Mouse (Mus musculus) testis, postnatal 10 days (tissue): ENCODE results near the gene Tsc22d2.

Experiments
- DNase-seq: peaks from one replicate; pipeline ENCODE4 v3.0.0; 2021; ENCODE audit warnings: low spot score

Tsc22d2 gene

DNA sequence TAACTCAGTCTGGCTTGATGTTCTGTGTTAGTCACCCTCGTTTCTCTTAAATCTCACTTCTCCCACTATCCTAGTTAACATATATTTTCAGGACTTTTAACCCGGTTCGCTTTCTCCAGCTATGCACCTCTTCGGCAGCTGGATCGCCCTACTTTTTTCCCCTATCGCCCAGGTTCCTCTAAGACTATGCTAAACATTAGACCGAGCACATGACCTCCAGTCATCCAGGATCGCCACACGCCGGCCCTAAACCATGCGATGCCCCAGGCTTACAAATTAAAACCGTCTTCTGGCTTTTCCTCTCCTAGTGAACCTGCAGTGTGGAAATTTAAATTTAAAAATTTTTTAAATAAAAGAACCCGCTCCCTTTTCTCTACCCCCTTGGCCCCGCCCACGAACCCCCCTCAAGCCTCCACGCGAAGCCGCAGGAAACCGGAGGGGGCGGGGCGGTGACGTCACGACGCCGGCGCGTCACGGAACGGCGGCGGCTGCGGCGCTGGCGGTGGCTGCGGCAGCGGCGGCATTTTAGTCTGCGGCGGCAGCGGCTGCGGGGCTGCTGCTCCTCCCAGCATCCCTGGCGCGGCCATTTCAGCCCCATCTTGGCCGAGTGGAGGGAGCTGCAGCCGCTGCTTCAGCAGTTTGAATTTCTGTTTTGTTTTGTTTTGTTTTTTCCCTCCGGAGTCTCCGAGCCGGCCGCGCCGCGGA lies at the start of gene Tsc22d2:
TSS of gene Tsc22d2 (plus strand) at position 482 of the 705 bp plus-strand sequence.
- peak; percentile 100 for DNase-seq

DNA sequence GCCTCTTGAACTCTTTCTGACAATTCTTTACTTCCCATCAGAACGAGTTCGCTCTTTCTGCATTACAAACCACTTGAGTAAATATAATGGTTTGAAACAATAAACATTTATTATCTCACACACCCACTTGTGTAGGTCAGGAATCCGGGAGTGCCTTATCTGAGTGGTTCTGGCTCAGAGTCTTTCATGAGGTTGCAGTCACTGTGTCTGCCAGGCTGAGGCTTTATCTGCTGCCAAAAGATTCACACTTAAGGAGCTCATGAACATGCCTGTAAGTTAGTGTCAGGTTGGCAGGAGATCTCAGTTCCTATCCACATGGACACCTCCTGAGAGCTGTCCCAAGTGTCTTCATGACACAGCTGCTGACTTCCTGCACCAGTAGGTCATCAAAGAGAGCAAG lies 47.8 kb upstream of the Tsc22d2 start:
- no peak for DNase-seq

DNA sequence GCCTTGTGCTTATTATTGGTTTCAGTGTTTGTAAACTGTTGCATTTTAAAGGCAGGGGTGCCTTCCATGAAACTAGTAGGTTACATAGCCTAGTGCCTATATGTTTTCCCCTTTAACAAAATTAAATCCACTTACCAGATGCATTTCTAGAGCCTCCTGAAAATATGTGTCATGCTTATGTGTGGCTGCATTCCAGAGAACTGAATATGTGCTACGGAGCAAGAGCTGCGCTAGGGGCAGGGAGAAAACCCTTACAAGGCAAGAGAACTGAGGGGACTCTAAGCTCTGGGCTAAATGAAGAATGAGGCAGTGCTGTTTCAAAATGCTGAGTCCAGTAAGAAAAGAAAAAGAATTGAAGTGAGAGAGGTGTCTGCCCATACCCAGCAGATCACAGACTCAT lies 43.7 kb upstream of the Tsc22d2 start:
- no peak for DNase-seq

DNA sequence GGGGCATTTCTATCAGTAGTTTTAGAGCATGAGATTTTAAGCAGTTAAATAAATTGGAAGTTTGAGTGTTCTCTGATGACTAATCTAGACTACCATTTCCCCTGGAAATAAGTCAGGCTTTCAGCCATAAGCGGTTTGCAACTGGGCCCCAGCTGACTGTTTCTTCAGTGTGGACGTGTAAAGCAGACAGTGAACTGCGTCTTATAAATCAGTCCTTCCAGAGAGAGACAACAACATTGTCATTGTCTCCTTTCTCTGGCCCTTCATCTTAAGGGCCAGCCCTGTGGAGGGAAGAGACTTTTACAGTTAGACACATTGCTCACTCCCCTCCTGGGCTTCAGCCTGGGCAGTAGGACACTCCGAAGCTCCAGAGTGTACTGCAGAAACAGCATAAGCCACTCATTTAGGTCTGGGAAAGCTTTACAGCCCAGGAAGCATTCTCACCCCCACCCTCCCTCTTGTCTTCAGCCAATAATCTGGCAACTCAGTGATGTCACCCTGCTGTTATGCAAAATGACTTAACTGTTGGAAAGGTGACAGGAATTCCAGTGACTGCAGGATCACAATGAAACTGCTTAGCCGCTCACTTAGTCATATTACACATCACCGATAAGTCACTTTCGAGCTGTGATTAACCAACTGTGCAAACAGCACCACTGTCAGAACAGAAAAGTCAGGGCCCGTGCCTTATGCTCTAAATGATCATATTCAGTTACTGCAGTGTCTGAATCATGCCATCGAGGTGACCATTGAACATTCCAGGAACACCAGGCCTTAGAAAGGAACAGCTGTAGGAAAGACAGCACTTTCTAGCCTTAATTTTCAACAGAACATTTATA lies 42.2 kb upstream of the Tsc22d2 start:
- DNase-seq = peak; percentile 48

DNA sequence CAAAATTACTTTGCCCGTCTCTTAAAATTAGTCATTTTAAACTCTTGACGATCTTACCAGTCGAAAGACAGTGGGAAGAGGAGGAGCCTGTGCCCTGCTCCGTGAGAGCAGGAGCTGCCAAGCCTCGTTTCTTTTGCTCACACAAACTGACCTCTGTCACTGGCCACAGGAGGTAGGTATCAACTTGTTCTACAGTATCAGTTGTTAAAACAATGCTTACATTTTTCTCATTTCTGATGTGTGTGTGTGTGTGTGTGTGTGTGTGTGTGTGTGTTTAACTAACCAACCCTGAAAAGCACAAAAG lies 41.7 kb upstream of the Tsc22d2 start:
- no peak for DNase-seq

DNA sequence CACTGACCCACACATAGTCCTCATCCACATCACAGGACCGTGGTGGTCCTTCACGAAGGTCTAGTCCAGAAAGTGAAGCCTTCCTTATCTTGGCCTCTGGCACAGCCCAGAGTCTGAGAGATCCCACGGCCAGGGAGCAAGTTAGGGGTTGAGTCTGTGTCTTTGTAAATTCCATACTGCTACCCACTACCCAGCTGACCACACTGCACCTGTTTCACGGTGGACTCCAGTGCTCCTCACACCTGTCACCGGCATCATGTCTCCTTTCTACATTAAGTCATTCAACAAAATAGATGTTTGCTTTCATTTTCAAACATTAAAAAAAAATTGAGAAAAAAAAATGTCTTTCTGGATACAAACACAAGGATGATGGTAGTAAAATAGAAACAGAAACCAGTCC lies 40.2 kb upstream of the Tsc22d2 start:
- DNase-seq = no peak

DNA sequence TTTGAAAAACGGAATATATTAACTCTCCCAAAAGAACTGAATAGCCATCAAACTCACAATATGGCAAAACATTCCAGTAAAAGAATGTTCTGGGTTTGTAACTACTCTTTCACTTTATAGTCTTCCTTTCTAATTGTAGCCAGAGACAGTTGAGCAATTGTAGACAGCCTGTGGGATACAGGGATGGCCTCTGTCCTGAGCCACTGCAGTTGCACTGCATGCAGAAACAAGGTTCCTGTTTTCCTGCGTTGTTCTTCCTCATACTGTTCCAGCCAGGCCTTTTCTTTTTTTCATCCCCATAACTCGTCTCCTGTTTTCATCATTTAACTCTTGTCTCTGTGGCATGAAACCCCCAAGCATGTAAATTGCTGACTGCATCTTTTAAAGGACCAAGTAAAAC lies 37.8 kb upstream of the Tsc22d2 start:
- no peak for DNase-seq

DNA sequence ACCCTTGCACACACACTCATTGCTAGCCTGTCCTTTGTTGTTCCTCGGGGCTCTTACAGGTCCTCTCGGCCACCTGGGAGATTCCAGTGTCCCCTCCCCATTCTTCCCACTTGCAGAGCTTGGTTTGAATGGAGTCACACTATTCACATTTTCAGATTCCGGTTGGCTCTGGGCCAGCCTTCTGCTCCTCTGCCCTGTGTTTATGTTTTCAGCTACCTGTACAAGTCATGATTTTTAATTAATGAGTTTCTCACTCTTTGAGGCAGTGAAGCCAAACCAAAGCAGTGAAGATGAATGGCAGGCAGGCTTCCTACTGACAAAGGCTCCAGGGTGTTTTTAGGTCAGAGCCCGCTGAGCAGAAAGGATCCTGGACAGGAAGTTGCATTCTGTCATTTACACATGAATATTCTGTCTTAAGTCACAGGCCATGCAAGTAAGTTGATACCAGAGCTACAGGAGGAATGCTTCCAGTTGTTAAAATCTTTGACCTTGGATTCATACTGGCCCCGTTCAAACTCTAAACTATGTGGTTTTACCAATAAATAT lies 36.9 kb upstream of the Tsc22d2 start:
- no peak for DNase-seq

DNA sequence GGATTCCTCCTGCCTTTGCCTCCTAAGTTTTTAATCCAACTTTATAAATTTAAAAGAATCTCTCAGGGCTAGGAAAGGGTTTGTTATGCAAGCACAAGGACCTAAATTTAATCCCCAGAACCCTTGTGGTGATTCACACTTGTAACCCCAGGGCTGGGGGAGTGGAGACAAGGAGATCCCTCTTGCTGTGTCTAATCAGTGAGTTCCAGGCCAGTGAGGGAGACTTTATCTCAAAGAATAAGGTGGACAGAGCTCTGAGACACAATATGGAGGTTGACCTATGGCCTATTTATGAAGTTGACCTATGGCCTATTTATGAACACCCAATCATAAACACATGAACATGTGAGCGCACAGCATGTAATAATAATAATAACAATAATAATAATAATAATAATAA lies 31.8 kb upstream of the Tsc22d2 start:
- no peak for DNase-seq

DNA sequence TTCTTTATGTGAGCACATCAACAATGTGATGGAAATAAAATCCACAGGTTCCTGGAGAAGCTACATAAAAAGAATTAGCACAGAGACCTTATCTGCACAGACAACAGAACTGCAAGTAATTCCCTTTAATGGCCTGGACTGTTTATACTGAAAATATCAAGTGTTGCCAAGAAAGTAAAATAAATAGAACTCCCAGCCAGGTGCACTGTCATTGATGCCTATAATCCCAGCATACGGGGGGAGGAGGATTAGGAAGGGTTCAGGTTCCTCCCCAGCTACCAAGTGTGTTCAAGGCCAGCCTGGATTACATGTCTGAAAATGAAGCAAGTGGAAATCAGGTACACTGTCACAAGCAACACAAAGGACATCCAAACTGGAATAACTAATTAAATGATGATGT lies 29.5 kb upstream of the Tsc22d2 start:
- no peak for DNase-seq

DNA sequence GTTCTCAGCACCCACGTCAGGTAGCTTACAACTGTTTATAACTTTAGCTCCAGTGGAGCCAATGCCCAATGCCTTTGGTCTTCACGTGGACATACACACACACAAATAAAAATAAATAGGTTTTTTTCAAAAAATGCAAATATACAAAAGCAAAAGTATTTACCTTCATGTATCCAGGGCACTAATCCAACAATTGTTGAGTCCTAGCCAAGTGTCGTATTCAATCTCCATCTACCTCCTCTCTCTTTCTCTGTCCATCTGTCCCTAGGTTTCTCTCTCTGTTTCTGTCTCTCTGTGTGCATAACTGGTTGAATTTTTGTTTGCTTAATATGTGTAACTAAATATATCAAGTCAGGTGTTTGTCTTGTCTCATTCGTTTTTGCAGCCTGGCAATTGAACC lies 25.8 kb upstream of the Tsc22d2 start:
- DNase-seq = no peak

DNA sequence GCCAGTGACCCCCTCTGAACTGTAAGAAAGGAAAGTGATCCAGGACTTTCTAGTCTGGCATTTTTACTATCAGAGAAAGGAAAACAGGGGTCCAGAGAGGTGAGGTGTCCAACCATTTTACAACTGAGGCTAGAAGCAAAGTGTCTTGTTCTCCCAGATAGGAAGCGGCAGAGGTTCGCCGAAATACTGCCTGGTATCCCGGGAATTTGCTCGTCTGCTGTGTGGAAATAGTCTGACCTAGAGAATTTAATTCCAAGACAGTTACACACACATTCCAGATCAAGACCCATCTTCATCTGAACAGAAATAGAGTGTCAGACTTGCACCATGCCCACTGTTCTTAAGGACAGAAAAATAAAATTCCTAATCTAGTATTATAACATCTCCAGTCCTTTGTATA lies 16.0 kb upstream of the Tsc22d2 start:
- DNase-seq = no peak

DNA sequence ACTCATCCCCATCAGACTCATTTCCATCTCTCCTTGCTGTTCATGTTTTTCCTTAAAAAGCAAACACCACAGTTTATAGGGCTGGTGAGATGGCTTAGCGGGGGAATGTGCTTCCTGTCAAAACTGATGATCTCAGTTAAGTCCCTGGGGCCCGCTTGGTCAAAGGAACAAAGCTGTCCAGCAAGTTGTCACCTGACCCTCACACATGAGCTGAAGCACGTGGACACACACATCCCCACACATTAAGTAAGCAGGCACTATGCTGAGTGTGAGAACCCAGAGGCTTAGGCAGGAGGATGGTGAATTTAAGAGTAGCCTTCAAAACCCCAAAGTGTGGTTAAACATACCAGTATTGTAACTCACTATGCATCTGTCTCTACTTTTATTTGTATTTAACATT lies 14.6 kb upstream of the Tsc22d2 start:
- DNase-seq = no peak

DNA sequence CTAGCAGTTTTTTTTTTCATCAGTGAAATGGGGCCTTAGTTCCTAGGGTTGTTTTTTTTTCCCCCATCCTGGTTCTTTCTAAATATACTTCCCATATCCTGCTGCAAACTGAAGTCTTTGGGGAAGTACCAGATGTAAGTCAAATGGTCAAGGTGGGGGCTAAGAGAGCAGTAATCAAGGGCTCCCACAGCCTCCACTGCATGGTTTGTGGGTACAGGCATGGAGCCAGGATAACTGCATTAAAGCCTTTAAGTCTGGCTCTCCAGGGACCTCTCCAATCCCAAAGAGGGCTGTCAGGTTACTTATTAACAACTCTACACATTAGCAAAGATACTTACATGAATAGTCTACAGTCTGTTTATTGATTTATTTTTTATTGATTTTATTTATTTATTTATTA lies 2.8 kb upstream of the Tsc22d2 start:
- no peak for DNase-seq

DNA sequence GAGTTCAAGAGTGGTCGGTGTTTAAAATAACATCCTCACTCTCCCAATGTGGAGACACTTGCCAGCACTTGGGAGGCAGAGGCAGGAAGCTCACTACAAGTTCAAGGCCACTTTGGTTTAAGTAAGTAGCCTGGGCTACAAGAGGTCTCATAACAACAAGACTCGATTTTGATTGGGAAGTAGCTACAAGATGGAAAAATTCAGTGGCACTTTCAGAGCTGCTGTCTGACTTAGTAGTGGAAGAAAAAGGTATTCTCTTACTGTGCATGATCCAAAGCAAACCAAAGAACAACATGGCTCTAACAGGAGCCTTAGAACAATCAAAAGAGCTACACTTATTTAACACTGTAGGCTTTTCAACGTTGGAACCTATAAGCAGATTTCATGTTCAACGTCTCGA lies 844 bp upstream of the Tsc22d2 start:
- DNase-seq = no peak

DNA sequence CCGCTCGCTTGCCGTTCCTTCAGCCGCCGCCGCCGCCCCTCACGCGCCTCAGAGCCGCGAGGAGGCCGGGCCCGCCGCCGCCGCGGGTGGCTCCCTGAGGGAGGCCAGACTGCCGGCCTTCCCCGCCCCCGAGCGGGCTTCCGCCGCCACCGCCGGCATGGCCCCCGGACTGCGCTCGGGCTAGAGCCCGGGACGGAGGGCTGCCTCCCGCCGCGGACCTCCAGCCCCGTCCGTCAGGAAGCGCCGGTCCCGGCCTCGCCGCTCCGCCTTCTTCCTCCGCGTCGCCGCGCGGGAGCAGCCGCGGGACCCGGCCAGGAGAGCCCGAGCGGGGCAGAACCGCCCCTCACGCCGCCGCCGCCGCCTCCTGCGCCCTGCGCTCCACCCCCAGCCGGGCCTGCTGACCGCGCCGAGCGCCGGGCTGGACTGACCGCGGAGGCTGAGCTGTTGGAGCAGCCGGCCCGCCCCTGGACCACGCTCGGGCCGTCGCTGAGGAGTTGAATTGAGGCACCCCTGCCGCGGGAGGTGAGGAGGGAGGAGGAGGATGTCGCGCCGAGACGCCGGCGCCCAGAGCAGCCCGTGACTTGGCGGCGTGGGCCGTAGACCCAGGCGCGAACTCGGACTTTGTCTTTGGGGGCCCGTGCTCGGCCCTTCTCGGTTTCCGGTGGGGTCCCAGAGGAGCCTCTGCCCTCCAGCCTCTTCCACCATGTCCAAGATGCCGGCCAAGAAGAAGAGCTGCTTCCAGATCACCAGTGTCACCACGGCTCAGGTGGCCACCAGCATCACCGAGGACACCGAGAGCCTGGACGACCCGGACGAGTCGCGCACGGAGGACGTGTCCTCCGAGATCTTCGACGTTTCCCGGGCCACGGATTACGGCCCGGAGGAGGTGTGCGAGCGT lies 720 bp downstream of the Tsc22d2 start:
- peak; percentile 85 for DNase-seq

DNA sequence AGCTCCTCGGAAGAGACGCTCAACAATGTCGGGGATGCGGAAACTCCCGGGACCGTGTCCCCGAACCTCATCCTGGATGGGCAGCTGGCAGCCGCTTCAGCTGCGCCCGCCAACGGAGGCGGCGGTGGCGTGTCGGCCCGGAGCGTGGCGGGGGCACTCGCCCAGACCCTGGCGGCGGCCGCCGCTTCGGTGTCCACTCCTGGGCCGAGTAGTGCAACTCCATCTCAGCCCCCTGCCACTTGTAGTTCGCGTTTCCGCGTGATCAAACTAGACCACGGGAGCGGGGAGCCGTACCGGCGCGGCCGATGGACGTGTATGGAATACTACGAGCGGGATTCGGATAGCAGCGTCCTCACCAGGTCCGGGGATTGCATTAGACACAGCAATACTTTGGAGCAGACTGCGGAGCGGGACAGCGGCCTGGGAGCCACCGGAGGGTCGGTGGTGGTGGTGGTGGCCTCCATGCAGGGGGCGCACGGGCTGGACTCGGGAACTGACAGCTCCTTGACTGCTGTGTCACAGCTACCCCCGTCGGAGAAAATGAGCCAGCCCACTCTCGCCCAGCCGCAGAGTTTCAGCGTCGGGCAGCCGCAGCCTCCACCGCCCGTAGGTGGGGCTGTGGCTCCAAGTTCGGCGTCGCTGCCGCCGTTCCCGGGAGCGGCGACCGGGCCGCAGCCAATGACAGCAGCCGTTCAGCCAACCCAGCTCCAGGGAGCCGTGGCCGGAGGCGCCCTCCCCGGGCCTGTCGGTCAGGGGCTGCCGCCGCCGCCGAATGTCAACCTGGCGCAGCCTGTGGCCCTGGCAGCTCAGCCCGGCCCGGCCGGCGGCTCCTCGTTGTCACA lies 1.6 kb downstream of the Tsc22d2 start:
- peak; percentile 81 for DNase-seq

DNA sequence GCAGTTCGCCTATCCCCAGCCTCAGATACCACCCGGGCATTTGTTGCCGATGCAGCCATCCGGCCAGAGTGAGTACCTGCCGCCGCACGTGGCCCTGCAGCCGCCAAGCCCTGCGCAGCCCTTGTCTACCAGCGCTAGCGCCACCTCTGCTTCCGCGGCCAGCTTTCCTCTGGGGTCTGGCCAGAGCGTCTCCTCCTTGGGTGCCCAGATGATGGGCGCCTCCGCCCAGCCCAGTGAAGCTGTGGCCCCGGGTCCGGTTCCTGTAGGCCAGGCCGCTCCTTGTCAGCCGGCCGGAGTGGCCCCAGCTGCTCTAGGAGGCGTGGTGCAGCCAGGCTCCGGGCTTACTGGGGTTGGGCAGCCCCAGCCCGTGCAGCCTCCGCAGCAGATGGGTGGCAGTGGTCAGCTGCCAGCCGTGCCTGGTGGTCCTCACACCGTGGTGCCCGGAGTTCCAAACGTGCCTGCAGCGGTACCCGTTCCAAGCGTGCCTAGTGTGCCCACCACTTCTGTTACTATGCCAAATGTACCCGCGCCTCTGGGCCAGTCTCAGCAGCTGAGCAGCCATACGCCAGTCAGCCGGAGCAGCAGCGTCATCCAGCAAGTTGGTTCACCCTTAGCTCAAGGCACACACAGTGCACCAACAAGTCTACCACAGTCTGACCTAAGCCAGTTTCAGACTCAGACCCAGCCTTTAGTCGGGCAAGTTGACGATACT lies 2.4 kb downstream of the Tsc22d2 start:
- DNase-seq = peak; percentile 63

DNA sequence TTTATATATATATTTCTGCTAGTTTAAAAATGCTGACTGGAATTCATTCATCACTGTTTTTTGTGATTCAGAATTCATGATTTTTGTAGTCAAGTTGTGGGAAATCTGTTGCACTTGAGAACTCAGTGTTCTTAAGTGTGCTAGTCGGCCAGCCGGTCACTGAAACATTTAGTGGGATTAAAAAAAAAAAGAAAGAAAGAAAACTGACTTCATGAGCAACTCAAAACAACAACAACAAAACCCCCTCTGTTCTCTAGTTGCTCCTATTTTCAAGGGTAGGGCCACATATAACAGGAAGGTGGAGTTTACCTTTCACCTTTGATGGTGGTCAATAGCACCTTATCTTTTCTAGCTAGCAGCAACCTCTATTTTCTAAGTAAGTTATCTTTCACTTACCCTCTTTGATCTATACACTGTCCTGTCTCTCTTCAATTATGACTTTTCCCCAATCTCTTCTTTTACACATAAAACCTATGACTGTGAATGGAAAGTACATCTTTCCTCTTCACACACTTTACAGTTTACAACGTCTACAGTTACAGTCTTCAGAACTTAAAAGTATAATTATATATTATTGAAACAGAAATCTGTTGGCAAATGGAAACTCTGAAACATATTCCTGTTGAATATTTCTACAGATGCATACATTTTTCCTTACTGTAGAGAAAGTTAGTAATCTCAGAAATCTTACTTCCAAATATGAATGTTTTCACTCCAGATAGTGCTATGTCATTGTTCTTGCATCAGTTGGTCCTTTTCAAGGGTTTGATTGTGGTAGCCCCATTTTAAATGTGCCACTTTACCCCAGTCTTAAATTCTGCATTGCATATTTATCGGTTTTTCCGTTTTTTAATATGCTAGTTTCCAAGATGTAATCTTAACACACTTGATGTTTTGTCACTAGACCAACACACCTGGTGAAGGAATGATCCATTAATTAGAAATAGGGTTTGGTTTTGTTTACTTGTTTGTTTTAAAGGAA lies 4.5 kb downstream of the Tsc22d2 start:
- DNase-seq = no peak

DNA sequence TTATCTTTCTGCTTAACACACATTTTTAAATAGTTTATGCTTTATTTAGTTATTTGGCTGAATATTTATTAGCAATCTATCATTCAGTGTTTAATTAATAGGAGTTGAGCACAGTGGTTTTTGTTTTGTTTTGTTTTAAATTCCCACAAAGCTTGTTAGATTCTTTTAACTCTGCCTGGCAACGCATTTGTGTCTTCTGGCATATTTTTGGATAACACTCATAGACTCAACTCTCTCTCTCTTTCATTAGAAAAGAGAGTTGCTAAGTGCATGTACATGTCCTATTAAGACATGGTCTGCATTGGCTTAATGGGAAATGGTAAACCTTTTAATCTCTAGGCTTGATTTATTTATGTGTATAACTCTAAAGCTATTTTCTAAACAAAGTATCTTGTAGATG lies 14.3 kb downstream of the Tsc22d2 start:
- DNase-seq = no peak
